Mouse (Mus musculus): ENCODE measurements around the gene Chkb.
"Not testable (repeated sequence)": the region's sequence is repeated elsewhere in the genome, so short reads cannot be mapped to it uniquely, and the experiment has no call there.

Gene Chkb

DNA sequence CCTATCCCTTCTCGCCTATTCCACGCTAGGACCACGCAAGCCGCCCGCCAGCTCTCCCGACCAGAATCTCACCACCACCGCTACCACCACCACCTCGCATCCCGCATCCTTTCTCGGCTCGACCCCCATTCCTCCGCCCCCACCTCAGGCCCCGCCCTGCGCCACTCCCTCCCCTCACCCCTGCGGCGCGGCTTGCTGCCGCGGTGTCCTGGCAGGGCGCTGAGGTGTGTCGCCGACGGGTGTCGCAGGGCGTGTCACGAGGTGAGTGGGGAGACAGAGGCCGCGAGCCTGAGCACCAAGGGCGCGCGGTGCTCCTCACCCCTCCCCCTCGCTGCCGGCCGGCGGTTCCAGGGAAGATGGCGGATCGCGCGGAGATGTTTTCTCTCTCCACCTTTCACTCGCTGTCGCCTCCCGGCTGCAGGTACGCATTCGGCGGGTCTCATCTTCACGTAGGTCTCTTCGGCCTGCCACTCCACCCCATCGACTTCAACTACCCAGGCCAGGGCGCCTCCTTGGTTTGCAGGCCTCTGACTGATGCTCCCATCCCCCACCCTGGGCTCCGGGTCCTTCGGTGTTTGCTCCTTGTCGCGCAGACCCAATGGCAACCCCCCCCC is 24.3 kb upstream of the Chkb start, which contains the start of gene Mapk8ip2:
Gene Mapk8ip2, plus strand, starts transcription at position 49 of the 614 bp plus-strand sequence.
- no peak for DNase-seq (ENCODE audit: low read depth)

DNA sequence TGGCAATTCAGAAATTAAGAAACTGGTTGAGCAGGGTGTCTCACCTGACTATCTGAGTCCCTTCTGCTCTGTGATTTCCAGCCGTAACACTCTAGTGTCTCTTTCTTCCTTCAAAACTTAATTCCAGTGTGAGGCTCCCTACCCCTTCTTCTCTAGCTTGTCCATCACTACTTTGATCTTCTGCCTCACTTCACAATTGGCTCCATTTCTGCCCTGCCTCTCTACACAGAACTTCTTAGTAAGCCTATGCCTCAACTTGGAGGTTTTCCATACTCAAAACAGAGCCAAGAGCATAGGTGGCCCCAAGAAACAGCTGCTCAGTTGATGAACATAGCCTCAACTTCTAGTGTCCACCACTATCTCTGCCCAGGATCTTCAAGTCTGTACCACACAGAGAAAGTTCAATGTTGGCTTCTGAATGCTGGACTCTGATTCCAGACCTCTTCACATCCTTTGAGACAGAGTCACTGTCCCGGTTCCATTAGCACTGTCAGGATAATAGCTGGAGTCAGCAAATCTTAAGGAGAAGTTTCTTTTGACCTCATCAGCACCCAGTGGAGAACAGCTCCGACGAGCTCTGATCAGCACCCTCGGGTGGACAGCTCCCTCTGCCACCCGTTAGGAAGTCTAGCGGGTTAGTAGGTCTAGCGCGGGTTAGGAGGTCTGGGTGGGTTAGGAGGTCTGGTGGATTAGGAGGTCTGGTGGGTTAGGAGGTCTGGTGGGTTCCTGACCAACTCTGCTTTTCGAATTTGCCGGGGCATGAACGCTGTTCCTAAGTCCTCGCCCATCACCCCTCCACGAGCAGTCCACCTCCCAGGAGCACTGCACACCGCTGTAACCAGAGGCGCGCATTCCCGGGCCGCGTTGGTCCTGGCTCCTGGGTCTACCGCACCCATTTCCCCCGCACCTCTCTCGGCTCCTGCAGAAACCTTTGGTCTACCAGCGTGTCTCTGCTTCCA is 23.5 kb upstream of the Chkb start:
- DNase-seq (ENCODE audit: low read depth) = peak; percentile 60

DNA sequence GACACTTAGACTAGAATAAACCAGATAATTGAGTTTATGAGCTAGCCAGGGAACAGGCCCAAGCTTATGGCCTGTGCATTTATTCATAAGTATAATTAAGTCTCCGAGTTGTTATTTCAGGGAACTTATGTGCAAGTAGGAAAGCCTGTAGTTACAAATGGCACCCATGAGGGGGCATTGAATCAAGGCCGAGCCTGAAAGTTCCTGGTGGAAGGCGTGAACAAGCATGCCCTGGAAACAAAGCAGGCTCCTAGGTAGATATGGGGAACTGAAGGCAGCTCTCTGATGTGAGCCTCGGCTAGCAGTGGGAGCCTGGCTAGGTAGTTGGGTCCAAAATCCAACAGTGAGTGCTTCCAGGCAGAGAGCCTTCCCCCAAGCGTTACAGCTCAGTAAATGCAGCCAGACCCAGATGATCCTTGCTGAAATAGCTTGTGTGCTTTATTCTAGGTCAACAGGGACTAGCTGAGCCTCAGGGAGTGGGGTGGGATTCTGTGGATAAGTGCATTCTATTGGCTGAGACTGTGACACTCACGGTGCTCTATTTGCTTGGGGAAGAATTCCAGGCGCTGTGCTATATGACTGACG is 12.9 kb upstream of the Chkb start:
- DNase-seq (ENCODE audit: low read depth) = peak; percentile 56

DNA sequence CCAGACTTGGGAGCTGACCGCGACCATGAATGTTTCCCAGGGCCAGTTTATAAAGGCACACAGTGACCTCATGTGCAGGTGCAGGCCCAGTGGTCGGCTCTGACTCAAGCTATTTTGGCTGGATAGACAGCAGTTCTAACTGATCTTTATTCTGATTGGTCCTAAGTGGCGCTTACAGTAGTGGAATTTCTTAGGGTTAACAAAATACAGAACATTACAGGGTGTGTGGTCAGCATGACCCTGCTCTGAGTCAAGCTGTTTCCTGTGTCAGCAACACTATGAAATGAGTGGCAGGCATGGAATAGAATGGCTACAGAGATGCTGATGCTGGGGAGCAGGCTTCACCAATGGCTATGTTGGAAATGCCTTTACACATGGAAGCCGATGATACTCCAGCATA is 6.2 kb upstream of the Chkb start:
- DNase-seq (ENCODE audit: low read depth) = no peak

DNA sequence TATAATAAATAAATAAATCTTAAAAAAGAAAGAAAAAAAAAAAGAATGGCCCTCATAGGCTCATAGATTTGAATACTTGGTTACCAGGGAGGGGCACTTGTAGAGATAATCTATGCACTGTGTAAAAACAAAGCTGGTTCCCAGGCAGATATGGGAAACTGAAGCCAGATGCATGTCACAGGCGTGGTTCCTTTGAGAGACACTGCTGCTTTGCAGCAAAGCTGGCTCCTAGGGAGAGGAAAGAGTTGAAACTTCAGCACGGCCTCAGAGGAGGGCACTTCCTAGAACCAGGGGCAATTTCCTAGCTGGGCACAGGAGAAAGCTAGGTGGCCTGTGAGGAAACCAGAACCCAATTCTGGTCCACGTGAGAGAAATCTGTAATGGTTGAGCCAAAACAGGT is 4.4 kb upstream of the Chkb start:
- no peak for DNase-seq (ENCODE audit: low read depth)

- DNase-seq (ENCODE audit: low read depth) = no peak
Measured at GRCm38 (mm10) chr15:89432946-89433345, 3.2 kb upstream of the Chkb start.

DNA sequence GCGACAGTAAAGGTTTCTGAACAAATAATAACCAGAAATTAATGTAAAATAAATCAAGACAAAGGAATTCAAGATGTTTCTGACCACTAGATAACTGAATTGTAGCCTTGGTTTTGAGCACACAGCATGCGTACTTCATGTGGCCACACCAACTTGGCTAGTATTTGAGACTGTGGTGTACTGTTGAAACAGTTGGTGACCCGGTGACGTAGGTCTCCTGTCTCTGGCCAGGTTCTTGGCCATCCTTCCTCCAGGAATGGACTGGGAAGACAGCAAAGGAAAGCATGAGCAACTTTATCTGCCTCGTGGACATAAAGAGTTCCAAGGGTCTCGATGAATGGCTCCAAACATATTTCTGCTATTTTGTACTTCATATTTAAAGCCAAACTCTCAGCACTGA is 2.1 kb upstream of the Chkb start:
- DNase-seq (ENCODE audit: low read depth) = no peak

- DNase-seq (ENCODE audit: low read depth) = no peak
Measured at GRCm38 (mm10) chr15:89431271-89431670, 1.6 kb upstream of the Chkb start.

- not testable (repeated sequence) for DNase-seq (ENCODE audit: low read depth)
Measured at GRCm38 (mm10) chr15:89430771-89431170, 1.1 kb upstream of the Chkb start.

- peak; percentile 41 for DNase-seq (ENCODE audit: low read depth)
Measured at GRCm38 (mm10) chr15:89430341-89430740, 633 bp upstream of the Chkb start.

- DNase-seq (ENCODE audit: low read depth) = no peak
Measured at GRCm38 (mm10) chr15:89428821-89429351, 822 bp downstream of the Chkb start.

DNA sequence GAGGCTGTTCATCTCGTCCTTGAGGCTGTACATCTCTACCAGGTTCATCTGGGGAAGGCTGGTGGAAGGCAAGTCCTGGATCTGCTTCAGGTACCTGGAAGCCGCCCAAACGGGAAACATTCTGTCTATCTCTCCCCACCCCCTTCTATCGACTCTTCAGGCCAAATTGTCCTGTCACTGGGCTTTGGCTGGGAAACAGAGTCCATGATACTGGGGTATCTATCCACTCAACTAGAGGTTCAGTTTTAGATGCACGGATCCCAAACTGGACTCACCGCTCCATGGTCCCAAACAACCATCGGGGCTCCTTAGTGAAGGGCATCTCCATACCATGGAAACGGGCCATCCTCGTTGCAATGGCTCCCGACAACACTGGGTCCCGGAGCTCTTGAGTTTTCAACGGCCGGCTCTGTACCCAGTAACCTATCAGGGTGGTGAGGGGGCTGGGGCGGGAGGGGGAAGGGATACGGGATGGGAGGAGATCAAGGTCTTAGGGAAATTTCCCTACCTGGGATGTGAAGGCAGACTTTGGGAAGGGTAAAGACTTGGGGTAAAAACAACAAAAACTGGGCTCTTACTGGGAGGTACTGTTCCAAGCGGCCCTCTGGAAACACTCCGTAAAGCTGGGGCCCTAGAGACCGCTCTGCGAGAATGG is 1.4 kb downstream of the Chkb start:
- no peak for DNase-seq (ENCODE audit: low read depth)

DNA sequence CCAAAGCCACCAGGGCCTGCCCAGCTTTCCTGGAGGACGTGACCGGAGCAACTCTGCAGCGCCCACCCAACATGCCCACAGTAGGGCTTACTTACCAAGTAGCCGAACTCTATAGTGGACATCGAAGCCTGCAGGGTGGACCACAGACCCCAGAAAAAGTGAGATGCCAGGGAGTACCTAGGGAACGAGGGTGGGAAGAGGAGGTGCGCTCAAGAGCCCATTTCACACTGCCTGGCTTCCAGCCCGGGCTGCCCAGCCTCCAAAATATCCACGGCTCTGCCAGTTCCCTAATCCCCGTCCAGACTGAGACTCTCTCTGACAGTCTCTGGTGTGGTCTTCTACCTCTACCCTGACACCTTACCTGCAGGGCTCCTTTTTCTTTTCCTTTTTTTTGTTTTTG is 3.0 kb downstream of the Chkb start:
- no peak for DNase-seq (ENCODE audit: low read depth)

GRCm38 (mm10) chr15:89425711-89426121 is 4.0 kb downstream of the Chkb start, which contains the start of gene Cpt1b:
TSS of gene Cpt1b (minus strand) at chr15:89425863.
- no peak for DNase-seq (ENCODE audit: low read depth)

DNA sequence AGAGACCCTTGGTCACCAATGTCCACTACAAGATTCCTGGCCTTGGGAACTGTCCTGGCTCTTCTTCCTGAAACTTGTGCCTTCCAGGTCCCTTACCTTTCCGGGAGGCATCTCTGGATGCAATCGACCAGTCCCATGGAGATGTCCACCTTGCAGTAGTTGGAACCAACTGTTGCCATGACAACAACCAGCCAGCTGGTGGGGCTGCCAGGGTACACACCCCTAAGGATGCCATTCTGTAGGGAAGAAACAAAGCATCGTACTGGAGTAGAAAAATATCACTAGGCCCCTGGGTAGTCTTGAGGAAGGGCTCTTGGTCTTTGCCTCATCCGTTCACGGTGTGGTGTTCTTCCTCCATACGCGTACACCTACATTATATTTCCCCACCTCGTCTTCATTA is 5.1 kb downstream of the Chkb start:
- no peak for DNase-seq (ENCODE audit: low read depth)

GRCm38 (mm10) chr15:89421938-89422337 is 7.8 kb downstream of the Chkb start:
- DNase-seq (ENCODE audit: low read depth) = no peak

DNA sequence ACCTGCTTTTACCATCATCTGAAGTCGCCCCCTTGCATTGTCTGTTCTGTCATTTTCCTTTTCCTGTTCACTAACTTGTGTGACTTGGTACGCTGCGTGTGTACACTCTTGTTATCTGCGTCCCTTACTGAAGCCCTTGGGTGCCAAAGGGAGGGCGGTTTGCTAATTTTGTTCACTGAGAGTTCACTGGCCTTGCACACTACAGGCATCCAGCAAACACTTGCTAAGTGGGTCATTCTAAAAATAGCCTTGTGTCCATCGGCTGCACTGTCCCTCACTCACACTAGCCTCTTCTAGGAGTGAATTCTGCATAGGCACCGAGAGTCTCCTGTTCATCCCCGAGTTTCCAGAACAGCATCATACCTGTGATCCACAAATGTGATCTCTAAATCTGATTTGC is 14.4 kb downstream of the Chkb start:
- DNase-seq (ENCODE audit: low read depth) = no peak

DNA sequence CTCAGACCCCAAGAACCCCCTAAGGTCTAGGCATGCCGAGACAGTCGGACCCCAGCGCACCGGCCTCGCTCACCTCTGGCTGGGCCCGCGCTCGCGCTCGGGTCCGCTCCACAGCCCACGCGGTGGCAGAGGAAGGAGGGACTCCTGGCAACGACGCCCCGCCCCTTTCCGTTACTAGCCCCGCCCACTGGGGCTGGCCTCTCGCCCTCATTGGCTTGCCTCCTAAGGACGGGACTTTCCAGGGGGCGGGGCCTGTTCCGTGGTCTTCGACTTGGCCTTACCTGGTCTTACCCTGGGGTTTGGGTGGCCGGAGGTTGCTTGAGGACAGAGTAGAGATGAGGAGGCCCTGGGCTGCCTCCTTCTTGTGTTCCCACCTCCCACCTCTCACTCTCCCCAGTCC is 19.6 kb downstream of the Chkb start, which contains the start of gene Syce3:
Gene Syce3, minus strand, starts transcription at position 386 of the 400 bp plus-strand sequence.
- no peak for DNase-seq (ENCODE audit: low read depth)

GRCm38 (mm10) chr15:89406691-89407090 is 23.0 kb downstream of the Chkb start:
- no peak for DNase-seq (ENCODE audit: low read depth)

GRCm38 (mm10) chr15:89404831-89405623 is 24.7 kb downstream of the Chkb start:
- no peak for DNase-seq (ENCODE audit: low read depth)

DNA sequence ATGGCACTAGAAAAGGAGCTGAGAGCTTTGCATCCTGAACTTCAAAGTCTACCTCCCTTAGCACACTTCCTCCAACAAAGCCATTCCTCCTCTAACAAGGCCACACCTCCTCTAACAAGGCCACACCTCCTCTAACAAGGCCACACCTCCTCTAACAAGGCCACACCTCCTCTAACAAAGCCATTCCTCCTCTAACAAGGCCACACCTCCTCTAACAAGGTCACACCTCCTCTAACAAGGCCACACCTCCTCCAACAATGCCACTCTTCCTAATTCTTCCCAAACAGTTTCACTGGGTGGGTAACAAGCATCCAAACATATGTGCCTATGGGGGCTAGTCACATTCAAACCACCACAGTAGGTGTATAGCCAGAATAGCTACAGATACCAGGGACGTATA is 27.2 kb downstream of the Chkb start:
- DNase-seq (ENCODE audit: low read depth) = no peak
